Mouse (Mus musculus): ENCODE measurements around the gene Tas1r3. TPM values are rescaled to one million over a fixed set of nuclear protein-coding genes. Genes with fewer than 3 reads are reported as not detected.

Gene Tas1r3
- polyA plus RNA-seq, 1 experiment from 2014 or later, result 0.07 TPM

DNA sequence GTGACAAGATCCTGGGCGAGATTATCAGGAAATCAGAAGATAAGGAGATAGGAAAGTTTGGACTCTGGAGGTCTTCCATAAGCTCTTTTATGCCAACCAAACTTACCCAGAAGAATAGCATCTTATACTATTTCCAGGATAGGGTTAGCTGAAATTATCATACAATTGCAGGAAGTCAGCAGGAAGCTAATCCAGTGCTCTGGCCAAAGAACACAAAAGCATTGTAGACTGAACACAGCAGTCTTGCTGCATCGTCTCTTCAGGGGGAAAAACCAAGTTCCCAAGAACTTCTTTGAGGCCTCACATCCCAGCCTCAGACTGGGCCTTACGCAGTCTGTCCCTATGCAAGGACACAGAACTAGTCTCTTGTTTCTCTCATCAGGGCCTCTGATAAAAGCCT is 20.4 kb upstream of the Tas1r3 start:
- Histone ChIP-seq H3K27me3 (replicated peaks) (no peaks in the 10 kb centered on the region), H3K36me3 (peaks cover 66% of the 10 kb centered on the region), H3K9me3 (replicated peaks) (no peaks in the 10 kb centered on the region), H3K4me1 (no peaks in the 10 kb centered on the region), H3K9ac (no peak overlapping the region), H3K4me2 (no peak overlapping the region), H3K27ac (0 out of 2 replicates have a peak overlapping the region, but pooled peaks have one; percentile 17), H3K4me3 (no peak overlapping the region)
- ATAC-seq, result no peak
- WGBS (ENCODE audit: insufficient replicate concordance), result 53% methylated on average over 3 of the region's 3 CpGs

DNA sequence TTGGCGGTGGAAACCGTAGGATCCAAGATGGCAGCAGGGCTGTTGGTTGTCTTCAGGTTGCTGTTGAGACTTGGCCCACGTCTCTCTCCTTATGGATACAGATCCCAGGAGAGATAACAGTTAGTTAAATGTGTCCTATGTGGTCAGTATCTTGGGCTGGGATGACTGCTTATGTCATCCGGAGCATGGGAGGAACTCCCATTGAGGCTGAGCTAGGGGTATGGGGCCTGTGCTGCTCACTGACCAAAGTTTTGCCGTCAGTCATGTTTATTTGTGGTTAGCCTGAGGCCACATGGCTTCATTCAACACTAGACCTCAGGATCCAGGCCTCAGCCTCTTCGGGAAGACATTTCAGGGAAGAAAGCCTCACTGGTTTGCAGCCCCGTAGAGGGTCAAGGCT is 8.2 kb upstream of the Tas1r3 start:
- Histone ChIP-seq H3K9ac (no peak overlapping the region), H3K36me3 (peaks cover 53% of the 10 kb centered on the region), H3K9me3 (replicated peaks) (no peaks in the 10 kb centered on the region), H3K27ac (no peak overlapping the region), H3K4me3 (no peak overlapping the region), H3K4me2 (0 out of 2 replicates have a peak overlapping the region, but pooled peaks have one; percentile 5), H3K27me3 (replicated peaks) (no peaks in the 10 kb centered on the region), H3K4me1 (peaks cover 36% of the 10 kb centered on the region)
- no peak for ATAC-seq
- 77% methylated on average over 7 of the region's 7 CpGs for WGBS (ENCODE audit: insufficient replicate concordance)

GRCm38 (mm10) chr4:155869317-155870033 is 6.3 kb upstream of the Tas1r3 start, which contains the start of the genes Cptp and Ints11:
Cptp (minus strand) TSS chr4:155869440.
Ints11 (plus strand) TSS chr4:155869546.
- H3K36me3 ChIP-seq, result peaks cover 56% of the 10 kb centered on the region
- 1% methylated on average over 63 of the region's 63 CpGs for WGBS (ENCODE audit: insufficient replicate concordance)
- peaks cover 36% of the 10 kb centered on the region for H3K4me1 ChIP-seq
- H3K9me3 ChIP-seq (replicated peaks), result no peaks in the 10 kb centered on the region
- ATAC-seq, result peak; percentile 97
- peak within 1 kb of the TSS; percentile 82 for H3K9ac ChIP-seq
- no peaks in the 10 kb centered on the region for H3K27me3 ChIP-seq (replicated peaks)
- peak within 1 kb of the TSS; percentile 94 for H3K4me2 ChIP-seq
- peak within 1 kb of the TSS; percentile 71 for H3K4me3 ChIP-seq
- H3K27ac ChIP-seq, result peak within 1 kb of the TSS; percentile 67

GRCm38 (mm10) chr4:155868614-155869298 is 5.6 kb upstream of the Tas1r3 start:
- Histone ChIP-seq H3K4me3 (peak overlapping the region; percentile 71), H3K36me3 (peaks cover 50% of the 10 kb centered on the region), H3K4me1 (peaks cover 36% of the 10 kb centered on the region), H3K27me3 (replicated peaks) (no peaks in the 10 kb centered on the region), H3K9ac (peak overlapping the region; percentile 76), H3K9me3 (replicated peaks) (no peaks in the 10 kb centered on the region), H3K4me2 (peak overlapping the region; percentile 94), H3K27ac (peak overlapping the region; percentile 55)
- ATAC-seq, result peak; percentile 42
- WGBS (ENCODE audit: insufficient replicate concordance), result 5% methylated on average over 22 of the region's 22 CpGs

GRCm38 (mm10) chr4:155861787-155862186 is 1.4 kb downstream of the Tas1r3 start:
- Histone ChIP-seq H3K4me1 (peaks cover 6% of the 10 kb centered on the region), H3K4me2 (no peak overlapping the region), H3K9ac (no peak overlapping the region), H3K27ac (no peak overlapping the region), H3K4me3 (no peak overlapping the region), H3K36me3 (peaks cover 71% of the 10 kb centered on the region), H3K27me3 (replicated peaks) (no peaks in the 10 kb centered on the region), H3K9me3 (replicated peaks) (no peaks in the 10 kb centered on the region)
- 80% methylated on average over 7 of the region's 7 CpGs for WGBS (ENCODE audit: insufficient replicate concordance)
- ATAC-seq, result no peak

GRCm38 (mm10) chr4:155859318-155859717 is 3.8 kb downstream of the Tas1r3 start:
- WGBS (ENCODE audit: insufficient replicate concordance), result 40% methylated on average over 13 of the region's 13 CpGs
- Histone ChIP-seq H3K4me1 (peaks cover 22% of the 10 kb centered on the region), H3K9me3 (replicated peaks) (no peaks in the 10 kb centered on the region), H3K4me3 (no peak overlapping the region), H3K4me2 (no peak overlapping the region), H3K36me3 (peaks cover 71% of the 10 kb centered on the region), H3K27ac (no peak overlapping the region), H3K27me3 (replicated peaks) (no peaks in the 10 kb centered on the region), H3K9ac (no peak overlapping the region)
- ATAC-seq, result peak; percentile 16; the same call in 1 of the 2 replicates

DNA sequence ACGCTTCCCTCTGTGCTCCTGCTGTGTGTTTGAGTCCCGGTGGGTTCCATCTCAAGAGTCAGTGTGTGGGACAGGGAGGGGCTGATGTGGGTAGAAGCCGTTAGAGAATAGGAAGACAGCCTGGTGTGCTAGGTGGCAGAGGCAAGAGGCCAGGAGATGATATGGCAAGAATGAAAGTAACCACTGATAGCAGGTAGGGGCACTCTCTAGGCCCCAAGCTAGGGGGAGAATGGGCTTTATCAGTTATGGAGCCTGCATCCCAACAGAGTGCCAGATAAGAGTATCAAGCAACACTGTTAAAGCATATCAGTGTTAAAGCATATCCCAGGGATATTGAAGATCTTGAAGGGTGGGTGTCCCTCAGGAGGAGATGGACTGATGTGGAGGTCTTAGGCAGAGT is 6.3 kb downstream of the Tas1r3 start:
- Histone ChIP-seq H3K9me3 (replicated peaks) (no peaks in the 10 kb centered on the region), H3K4me2 (peak overlapping the region; percentile 26), H3K27ac (no peak overlapping the region), H3K27me3 (replicated peaks) (no peaks in the 10 kb centered on the region), H3K4me3 (no peak overlapping the region), H3K4me1 (peaks cover 22% of the 10 kb centered on the region), H3K9ac (no peak overlapping the region), H3K36me3 (peaks cover 84% of the 10 kb centered on the region)
- 45% methylated on average over 3 of the region's 3 CpGs for WGBS (ENCODE audit: insufficient replicate concordance)
- peak; percentile 57 for ATAC-seq

GRCm38 (mm10) chr4:155856071-155856470 is 7.1 kb downstream of the Tas1r3 start:
- WGBS (ENCODE audit: insufficient replicate concordance), result 80% methylated on average over 12 of the region's 12 CpGs
- Histone ChIP-seq H3K36me3 (peaks cover 79% of the 10 kb centered on the region), H3K27ac (no peak overlapping the region), H3K4me2 (peak overlapping the region; percentile 26; the same call in 1 of the 2 replicates), H3K9me3 (replicated peaks) (no peaks in the 10 kb centered on the region), H3K4me3 (no peak overlapping the region), H3K9ac (no peak overlapping the region), H3K4me1 (peaks cover 24% of the 10 kb centered on the region), H3K27me3 (replicated peaks) (no peaks in the 10 kb centered on the region)
- ATAC-seq, result no peak

DNA sequence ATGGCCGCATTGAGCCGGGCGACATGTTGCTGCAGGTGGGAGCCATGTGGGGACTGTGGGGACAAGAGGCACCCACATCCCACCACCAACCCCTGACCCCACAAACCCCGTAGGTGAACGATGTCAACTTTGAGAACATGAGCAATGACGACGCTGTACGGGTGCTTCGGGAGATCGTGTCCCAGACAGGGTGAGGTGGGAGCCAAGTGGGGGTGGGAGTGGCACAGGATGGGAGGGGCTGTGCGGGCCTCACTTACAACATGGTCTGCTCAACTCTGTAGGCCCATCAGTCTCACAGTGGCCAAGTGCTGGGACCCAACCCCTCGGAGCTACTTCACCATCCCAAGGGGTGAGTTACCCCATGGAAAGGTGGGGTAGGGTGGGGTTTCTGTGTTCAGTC is 8.2 kb downstream of the Tas1r3 start:
- Histone ChIP-seq H3K36me3 (peaks cover 68% of the 10 kb centered on the region), H3K4me1 (peaks cover 33% of the 10 kb centered on the region), H3K27ac (no peak overlapping the region), H3K9me3 (replicated peaks) (no peaks in the 10 kb centered on the region), H3K4me2 (no peak overlapping the region), H3K9ac (no peak overlapping the region), H3K27me3 (replicated peaks) (no peaks in the 10 kb centered on the region), H3K4me3 (no peak overlapping the region)
- whole genome bisulfite sequencing (ENCODE audit: insufficient replicate concordance), result 93% methylated on average over 12 of the region's 12 CpGs
- ATAC-seq, result no peak

GRCm38 (mm10) chr4:155853421-155853820 is 9.7 kb downstream of the Tas1r3 start:
- H3K27me3 ChIP-seq (replicated peaks), result no peaks in the 10 kb centered on the region

GRCm38 (mm10) chr4:155851951-155852411 is 11.2 kb downstream of the Tas1r3 start:
- H3K4me1 ChIP-seq, result peaks cover 53% of the 10 kb centered on the region
- H3K27ac ChIP-seq, result no peak overlapping the region
- no peaks in the 10 kb centered on the region for H3K9me3 ChIP-seq (replicated peaks)
- no peaks in the 10 kb centered on the region for H3K27me3 ChIP-seq (replicated peaks)
- H3K9ac ChIP-seq, result no peak overlapping the region
- no peak overlapping the region for H3K4me2 ChIP-seq
- no peak overlapping the region for H3K4me3 ChIP-seq
- H3K36me3 ChIP-seq, result peaks cover 40% of the 10 kb centered on the region
- 73% methylated on average over 2 of the region's 2 CpGs for WGBS (ENCODE audit: insufficient replicate concordance)
- ATAC-seq, result no peak

More at GRCm38 (mm10) chr4:155853421-155853820, 9.7 kb downstream of the Tas1r3 start:
- H3K9ac ChIP-seq, result no peak overlapping the region
- no peak overlapping the region for H3K27ac ChIP-seq
- no peak for ATAC-seq
- H3K4me2 ChIP-seq, result no peak overlapping the region
- 80% methylated on average over 9 of the region's 9 CpGs for WGBS (ENCODE audit: insufficient replicate concordance)
- H3K4me3 ChIP-seq, result no peak overlapping the region
- peaks cover 54% of the 10 kb centered on the region for H3K36me3 ChIP-seq
- no peaks in the 10 kb centered on the region for H3K9me3 ChIP-seq (replicated peaks)
- H3K4me1 ChIP-seq, result peaks cover 49% of the 10 kb centered on the region

DNA sequence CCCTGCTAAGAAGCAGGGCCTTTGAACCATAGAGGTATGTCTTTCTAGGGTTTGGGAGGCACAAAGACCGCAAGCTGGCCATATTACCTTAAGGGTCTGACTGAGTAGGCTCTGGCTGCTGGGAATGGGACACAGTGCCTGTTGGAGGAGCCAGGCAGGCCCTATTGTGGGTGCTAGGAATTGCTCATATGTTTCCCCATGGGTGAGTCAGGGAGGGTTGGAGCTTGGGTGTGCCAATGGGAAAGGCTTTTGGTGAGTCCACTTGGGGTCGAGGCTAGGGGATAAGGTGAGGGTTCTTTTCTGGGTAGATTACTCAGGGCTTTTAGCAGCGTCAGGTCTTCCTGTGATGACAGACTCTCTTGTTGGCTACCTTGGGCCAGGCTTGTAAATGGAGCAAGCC is 11.8 kb downstream of the Tas1r3 start:
- H3K27ac ChIP-seq, result no peak overlapping the region
- no peak for ATAC-seq
- peaks cover 53% of the 10 kb centered on the region for H3K4me1 ChIP-seq
- no peak overlapping the region for H3K4me2 ChIP-seq
- H3K9me3 ChIP-seq (replicated peaks), result no peaks in the 10 kb centered on the region
- no peaks in the 10 kb centered on the region for H3K27me3 ChIP-seq (replicated peaks)
- peaks cover 33% of the 10 kb centered on the region for H3K36me3 ChIP-seq
- H3K4me3 ChIP-seq, result no peak overlapping the region
- 86% methylated on average over 3 of the region's 3 CpGs for WGBS (ENCODE audit: insufficient replicate concordance)
- H3K9ac ChIP-seq, result no peak overlapping the region
